ENCODE assay signal across 15 mouse cellular contexts in the genomic region with DNA sequence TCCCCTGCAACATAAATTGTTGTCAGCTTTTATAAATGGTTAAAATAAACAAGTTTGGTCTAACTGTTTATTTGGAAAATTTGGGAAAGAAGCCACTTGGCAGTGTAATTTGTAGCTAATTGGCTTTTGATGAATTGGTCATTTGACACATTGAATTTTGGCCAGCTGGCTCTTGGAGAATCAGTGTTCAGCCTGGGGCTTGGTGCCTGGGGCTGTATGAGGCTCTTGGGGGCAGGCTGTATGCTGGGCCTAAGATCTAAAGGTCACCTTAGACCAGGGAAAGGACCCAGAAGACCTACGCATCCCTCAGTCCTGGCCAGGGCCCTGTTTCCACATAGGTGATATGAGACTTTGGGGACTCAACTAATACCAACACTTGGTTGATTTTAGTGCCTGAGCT.
A peak's percentile ranks its signal among the peaks of the same experiment; 100 is the strongest.
DNase-seq lines count a peak whose midpoint lies in the region; TF ChIP-seq lines count a peak whose summit lies in the region.
"Had no signal": no experiment of that assay in that cellular context is flagged by ENCODE, and none has a peak within 500 bp of the region (broad histone marks: within the 10 kb centered on the region; RNA-seq: fewer than 3 reads in every experiment).

No protein-coding gene starts in this region.

- no peak for TF ChIP-seq CTCF in lung, adult 2 months (IDR thresholded peaks at IDR 0.05; ENCODE audit: insufficient read depth, low read length)

- no peak for TF ChIP-seq POLR2A in lung, adult 2 months (IDR thresholded peaks at IDR 0.05; ENCODE audit: borderline replicate concordance, extremely low read depth, low read depth, low read length)

- 81% methylated on average over 1 of the region's 1 CpGs for WGBS in lung, adult 2 months

- peak; percentile 1 to 2 for DNase-seq in frontal cortex, postnatal 14 days (ENCODE audit: low spot score in 2 of 2)
- no peak for DNase-seq in frontal cortex, postnatal 36 days (ENCODE audit: low spot score in 2 of 2)
- peak; percentile 47 for DNase-seq in kidney, postnatal 14 days
- DNase-seq in kidney, adult 18-20 months = no peak
- peak; percentile 12 for DNase-seq in lung, postnatal 36 days
- no peak for DNase-seq in lung, adult 2 months
- DNase-seq in NIH3T3 (ENCODE audit: low read depth) = peak; percentile 85
- DNase-seq in T-cell, adult 2 months (ENCODE audit: low spot score) = no peak
- DNase-seq: adrenal gland, adult 2 months; gastrocnemius, postnatal 25 days; liver, postnatal 0 days; thymus, postnatal 25 days had no signal

- no peak overlapping the region for H3K4me3 ChIP-seq in lung, adult 2 months (replicated peaks; ENCODE audit: extremely low read depth, low read depth, low read length)
- H3K4me3 ChIP-seq: embryonic facial prominence, embryonic 13.5 days; limb, embryonic 15.5 days; neural tube, embryonic 12.5 days had no signal

- H3K4me1 ChIP-seq in lung, adult 2 months (ENCODE audit: control insufficient read depth, insufficient read depth, low read length) = no peaks in the 10 kb centered on the region

Comparison
In these comparisons a context has a peak if more than half of its experiments do, and no peak if none do; other contexts are left out.
1. DNase-seq: peak in frontal cortex, postnatal 14 days (2 of 2), kidney, postnatal 14 days (single experiment), lung, postnatal 36 days (single experiment) and NIH3T3 (single experiment); none in frontal cortex, postnatal 36 days (0 of 2), kidney, adult 18-20 months (single experiment), lung, adult 2 months (single experiment) and T-cell, adult 2 months (single experiment).